Mouse (Mus musculus) forebrain, embryonic 14.5 days (tissue): ENCODE measurements at regions not wholly inside any gene's neighbourhood (a gene's known extent, or its start where the extent isn't known, plus 50 kb on each side); places are given as distances from the start of the nearest gene placed in this dataset.

Source experiments
- ATAC-seq: fragments of 200-750 bp; cut with Nextera tagmentation; 2 replicates; pipeline ENCODE4 v1.8.0; 2017; ENCODE audit warnings: mild to moderate bottlenecking, moderate library complexity
- DNase-seq: peaks from one replicate; pipeline ENCODE4 v3.0.0-alpha.2; 2015; ENCODE audit warnings: low spot score
- H3K27ac ChIP-seq: fragments of 300-500 bp; sonication (generic); 2 replicates; pipeline ENCODE4 v1.5.1; 2014; ENCODE audit warnings: low read depth, mild to moderate bottlenecking, control low read depth, low read length, moderate library complexity
- H3K27me3 ChIP-seq: fragments of 300-500 bp; sonication (generic); replicated peaks from 2 replicates; pipeline ENCODE4 v1.6.1; 2014; ENCODE audit warnings: low read length, control low read depth, mixed read lengths; ENCODE audit not compliant: control insufficient read depth, insufficient read depth
- H3K36me3 ChIP-seq: fragments of 300-500 bp; sonication (generic); 2 replicates; pipeline ENCODE4 v1.6.1; 2014; ENCODE audit warnings: low read length, control low read depth; ENCODE audit not compliant: control insufficient read depth, insufficient read depth
- H3K4me1 ChIP-seq: fragments of 300-500 bp; sonication (generic); 2 replicates; pipeline ENCODE4 v1.6.1; 2014; ENCODE audit warnings: antibody characterized with exemption, low read length, control low read depth; ENCODE audit not compliant: control insufficient read depth, insufficient read depth
- H3K4me2 ChIP-seq: fragments of 300-500 bp; sonication (generic); 2 replicates; pipeline ENCODE4 v1.6.1; 2014; ENCODE audit warnings: mild to moderate bottlenecking, control low read depth, low read length
- H3K4me3 ChIP-seq: fragments of 300-500 bp; sonication (generic); 2 replicates; pipeline ENCODE4 v1.5.1; 2014; ENCODE audit warnings: low read depth, low read length, control low read depth
- H3K9ac ChIP-seq: fragments of 300-500 bp; sonication (generic); 2 replicates; pipeline ENCODE4 v1.6.1; 2014; ENCODE audit warnings: mild to moderate bottlenecking, low read length, control low read depth, moderate library complexity
- H3K9me3 ChIP-seq: fragments of 300-500 bp; sonication (generic); replicated peaks from 2 replicates; pipeline ENCODE4 v1.6.1; 2016; ENCODE audit warnings: low read length, control low read depth, mixed read lengths; ENCODE audit not compliant: control insufficient read depth
- WGBS: fragments of 180-500 bp; shearing (Covaris S2); extraction: QIAGEN DNeasy Blood & Tissue Kit; methylation state at CpG from one replicate; pipeline ENCODE4 v1.1.7; 2014; 5-methylcytosine and 5-hydroxymethylcytosine counted together

GRCm38 (mm10) chr1:185893421-185893820 lies 223.7 kb downstream of the Lyplal1 start:
- Histone ChIP-seq H3K9ac (no peak overlapping the region), H3K27me3 (no peaks in the 10 kb centered on the region), H3K4me3 (no peak overlapping the region), H3K36me3 (no peaks in the 10 kb centered on the region), H3K4me1 (no peaks in the 10 kb centered on the region), H3K9me3 (no peaks in the 10 kb centered on the region), H3K4me2 (no peak overlapping the region), H3K27ac (no peak overlapping the region)
- ATAC-seq (no peak), DNase-seq (no peak)
- 59% methylated on average over 4 of the region's 4 CpGs for WGBS

GRCm38 (mm10) chr1:185898475-185898874 lies 218.6 kb downstream of the Lyplal1 start:
- Histone ChIP-seq H3K9me3 (no peaks in the 10 kb centered on the region), H3K36me3 (no peaks in the 10 kb centered on the region), H3K9ac (no peak overlapping the region), H3K4me2 (no peak overlapping the region), H3K4me1 (no peaks in the 10 kb centered on the region), H3K27me3 (no peaks in the 10 kb centered on the region), H3K27ac (no peak overlapping the region), H3K4me3 (no peak overlapping the region)
- DNase-seq, result no peak
- WGBS, result 77% methylated on average over 9 of the region's 9 CpGs
- no peak for ATAC-seq

GRCm38 (mm10) chr1:185900316-185900715 lies 216.8 kb downstream of the Lyplal1 start:
- no peaks in the 10 kb centered on the region for H3K4me1 ChIP-seq
- no peak overlapping the region for H3K9ac ChIP-seq
- H3K27ac ChIP-seq, result no peak overlapping the region
- H3K36me3 ChIP-seq, result no peaks in the 10 kb centered on the region
- H3K27me3 ChIP-seq, result no peaks in the 10 kb centered on the region
- no peak overlapping the region for H3K4me3 ChIP-seq
- no peak for DNase-seq
- H3K9me3 ChIP-seq, result no peaks in the 10 kb centered on the region
- no peak overlapping the region for H3K4me2 ChIP-seq
- no peak for ATAC-seq
- 86% methylated on average over 3 of the region's 3 CpGs for WGBS

GRCm38 (mm10) chr1:185902395-185902794 lies 214.7 kb downstream of the Lyplal1 start:
- Histone ChIP-seq H3K27ac (no peak overlapping the region), H3K4me2 (no peak overlapping the region), H3K4me3 (no peak overlapping the region), H3K9me3 (no peaks in the 10 kb centered on the region), H3K27me3 (no peaks in the 10 kb centered on the region), H3K9ac (no peak overlapping the region), H3K36me3 (no peaks in the 10 kb centered on the region), H3K4me1 (no peaks in the 10 kb centered on the region)
- ATAC-seq (no peak), DNase-seq (no peak)
- 87% methylated on average over 3 of the region's 3 CpGs for WGBS

GRCm38 (mm10) chr1:185905666-185906065 lies 211.4 kb downstream of the Lyplal1 start:
- DNase-seq (no peak), ATAC-seq (no peak)
- no peaks in the 10 kb centered on the region for H3K27me3 ChIP-seq
- H3K4me2 ChIP-seq, result no peak overlapping the region
- no peaks in the 10 kb centered on the region for H3K4me1 ChIP-seq
- 88% methylated on average over 7 of the region's 7 CpGs for WGBS
- H3K36me3 ChIP-seq, result no peaks in the 10 kb centered on the region
- no peak overlapping the region for H3K27ac ChIP-seq
- H3K9me3 ChIP-seq, result no peaks in the 10 kb centered on the region
- no peak overlapping the region for H3K4me3 ChIP-seq
- no peak overlapping the region for H3K9ac ChIP-seq

GRCm38 (mm10) chr1:185915579-185915978 lies 201.5 kb downstream of the Lyplal1 start:
- no peaks in the 10 kb centered on the region for H3K27me3 ChIP-seq
- WGBS, result 64% methylated on average over 2 of the region's 2 CpGs
- ATAC-seq (no peak), DNase-seq (no peak)
- no peak overlapping the region for H3K9ac ChIP-seq
- no peaks in the 10 kb centered on the region for H3K9me3 ChIP-seq
- H3K36me3 ChIP-seq, result no peaks in the 10 kb centered on the region
- no peaks in the 10 kb centered on the region for H3K4me1 ChIP-seq
- no peak overlapping the region for H3K4me2 ChIP-seq
- no peak overlapping the region for H3K4me3 ChIP-seq
- H3K27ac ChIP-seq, result no peak overlapping the region

GRCm38 (mm10) chr1:185918663-185919062 lies 198.4 kb downstream of the Lyplal1 start:
- no peaks in the 10 kb centered on the region for H3K27me3 ChIP-seq
- ATAC-seq (no peak), DNase-seq (no peak)
- H3K9me3 ChIP-seq, result no peaks in the 10 kb centered on the region
- H3K4me1 ChIP-seq, result no peaks in the 10 kb centered on the region
- no peaks in the 10 kb centered on the region for H3K36me3 ChIP-seq
- no peak overlapping the region for H3K9ac ChIP-seq
- WGBS, result 97% methylated on average over 1 of the region's 1 CpGs
- H3K4me2 ChIP-seq, result no peak overlapping the region
- no peak overlapping the region for H3K4me3 ChIP-seq
- H3K27ac ChIP-seq, result no peak overlapping the region

- Histone ChIP-seq H3K27ac (no peak overlapping the region), H3K4me3 (no peak overlapping the region), H3K4me1 (no peaks in the 10 kb centered on the region), H3K27me3 (no peaks in the 10 kb centered on the region), H3K9me3 (no peaks in the 10 kb centered on the region), H3K9ac (no peak overlapping the region), H3K4me2 (no peak overlapping the region), H3K36me3 (no peaks in the 10 kb centered on the region)
- DNase-seq, result no peak
- 71% methylated on average over 2 of the region's 2 CpGs for WGBS
- ATAC-seq, result no peak
Observed at GRCm38 (mm10) chr1:185923723-185924122, 193.4 kb downstream of the Lyplal1 start.

GRCm38 (mm10) chr1:185929000-185929399 lies 188.1 kb downstream of the Lyplal1 start:
- H3K27ac ChIP-seq, result no peak overlapping the region

More at GRCm38 (mm10) chr1:185929000-185929399, 188.1 kb downstream of the Lyplal1 start:
- 6% methylated on average over 2 of the region's 2 CpGs for WGBS
- no peak overlapping the region for H3K4me3 ChIP-seq
- no peaks in the 10 kb centered on the region for H3K4me1 ChIP-seq
- H3K4me2 ChIP-seq, result no peak overlapping the region
- no peak for ATAC-seq
- no peak overlapping the region for H3K9ac ChIP-seq
- H3K9me3 ChIP-seq, result no peaks in the 10 kb centered on the region
- H3K36me3 ChIP-seq, result no peaks in the 10 kb centered on the region
- no peaks in the 10 kb centered on the region for H3K27me3 ChIP-seq
- DNase-seq, result no peak
